In genomic region chr5:147893143-147893542, GRCm38 (mm10) we compare ENCODE assay signal across 9 mouse cellular contexts. TPM values are rescaled to one million over a fixed set of nuclear protein-coding genes. Genes with fewer than 3 reads are reported as not detected.
DNase-seq lines count a peak whose midpoint lies in the region; ATAC-seq lines count a peak whose summit lies in the region.
"Had no signal": no experiment of that assay in that cellular context is flagged by ENCODE, and none has a peak within 500 bp of the region (broad histone marks: within the 10 kb centered on the region; RNA-seq: fewer than 3 reads in every experiment).

No protein-coding gene starts in this region.

- 13% methylated on average over 9 of the region's 9 CpGs for WGBS in embryonic facial prominence, embryonic 12.5 days
- WGBS in embryonic facial prominence, embryonic 10.5 days: 13% methylated on average over 9 of the region's 9 CpGs
- WGBS in liver, embryonic 13.5 days (ENCODE audit: insufficient replicate concordance): 13% methylated on average over 9 of the region's 9 CpGs
- WGBS in stomach, embryonic 15.5 days: 14% methylated on average over 9 of the region's 9 CpGs

- no peaks in the 10 kb centered on the region for H3K36me3 ChIP-seq in embryonic facial prominence, embryonic 12.5 days
- no peaks in the 10 kb centered on the region for H3K36me3 ChIP-seq in embryonic facial prominence, embryonic 10.5 days (replicated peaks)
- H3K36me3 ChIP-seq in liver, embryonic 13.5 days: peaks cover 7% of the 10 kb centered on the region; the same call in 1 of the 2 replicates
- H3K36me3 ChIP-seq in stomach, embryonic 15.5 days: no peaks in the 10 kb centered on the region

- H3K27ac ChIP-seq in embryonic facial prominence, embryonic 12.5 days: no peak overlapping the region
- H3K27ac ChIP-seq in embryonic facial prominence, embryonic 10.5 days (replicated peaks): no peak overlapping the region
- peak overlapping the region; percentile 92 for H3K27ac ChIP-seq in liver, embryonic 13.5 days
- H3K27ac ChIP-seq in stomach, embryonic 15.5 days: no peak overlapping the region

- DNase-seq in embryonic facial prominence, embryonic 10.5 days (ENCODE audit: low spot score): no peak
- peak; percentile 7 for DNase-seq in retina, postnatal 1 day
- no peak for DNase-seq in retina, embryonic 14.5 days (ENCODE audit: low spot score)
- DNase-seq in liver, embryonic 13.5 days: peak; percentile 68
- DNase-seq in right cerebral cortex, postnatal 10 days (ENCODE audit: low spot score in 2 of 2): no peak
- DNase-seq: right cerebral cortex, adult 18-20 months had no signal

- peaks cover 23% of the 10 kb centered on the region for H3K27me3 ChIP-seq in embryonic facial prominence, embryonic 12.5 days
- H3K27me3 ChIP-seq in embryonic facial prominence, embryonic 10.5 days (replicated peaks; ENCODE audit: low read depth, poor library complexity, severe bottlenecking): peaks cover 42% of the 10 kb centered on the region
- no peaks in the 10 kb centered on the region for H3K27me3 ChIP-seq in liver, embryonic 13.5 days
- H3K27me3 ChIP-seq in stomach, embryonic 15.5 days (replicated peaks): peaks cover 5% of the 10 kb centered on the region

- H3K4me1 ChIP-seq in embryonic facial prominence, embryonic 12.5 days: no peaks in the 10 kb centered on the region
- H3K4me1 ChIP-seq in embryonic facial prominence, embryonic 10.5 days: peaks cover 25% of the 10 kb centered on the region
- H3K4me1 ChIP-seq in liver, embryonic 13.5 days (replicated peaks): peaks cover 63% of the 10 kb centered on the region
- peaks cover 10% of the 10 kb centered on the region for H3K4me1 ChIP-seq in stomach, embryonic 15.5 days

- no peak overlapping the region for H3K9ac ChIP-seq in embryonic facial prominence, embryonic 12.5 days
- H3K9ac ChIP-seq in liver, embryonic 13.5 days: peak overlapping the region; percentile 84
- H3K9ac ChIP-seq in stomach, embryonic 15.5 days: no peak overlapping the region

- no peak overlapping the region for H3K4me3 ChIP-seq in embryonic facial prominence, embryonic 12.5 days
- no peak overlapping the region for H3K4me3 ChIP-seq in embryonic facial prominence, embryonic 10.5 days
- peak overlapping the region; percentile 77 for H3K4me3 ChIP-seq in liver, embryonic 13.5 days (replicated peaks)
- H3K4me3 ChIP-seq in stomach, embryonic 15.5 days (replicated peaks): peak overlapping the region; percentile 65; the same call in 1 of the 2 replicates

- ATAC-seq in embryonic facial prominence, embryonic 12.5 days (ENCODE audit: insufficient number of reproducible peaks, insufficient read depth, low FRiP score, low TSS enrichment): no peak
- peak; percentile 30 for ATAC-seq in liver, embryonic 13.5 days (ENCODE audit: low read depth)
- ATAC-seq in stomach, embryonic 15.5 days (ENCODE audit: insufficient read depth, low FRiP score, low read depth): no peak
- ATAC-seq in monocyte, adult 5-6 weeks (replicated peaks; ENCODE audit: insufficient number of reproducible peaks, low FRiP score, low TSS enrichment, poor library complexity, severe bottlenecking): no peak

- peak overlapping the region; percentile 97; the same call in 1 of the 2 replicates for H3K4me2 ChIP-seq in embryonic facial prominence, embryonic 12.5 days (replicated peaks)
- peak overlapping the region; percentile 89 for H3K4me2 ChIP-seq in liver, embryonic 13.5 days
- peak overlapping the region; percentile 91 for H3K4me2 ChIP-seq in stomach, embryonic 15.5 days

- no peaks in the 10 kb centered on the region for H3K9me3 ChIP-seq in embryonic facial prominence, embryonic 12.5 days
- no peaks in the 10 kb centered on the region for H3K9me3 ChIP-seq in embryonic facial prominence, embryonic 10.5 days
- no peaks in the 10 kb centered on the region for H3K9me3 ChIP-seq in liver, embryonic 13.5 days (replicated peaks)
- no peaks in the 10 kb centered on the region for H3K9me3 ChIP-seq in stomach, embryonic 15.5 days

RNA-seq across cellular contexts. Expression of gene Slc46a3, which starts 1.5 kb away (rescaled TPM):
- polyA plus RNA-seq in embryonic facial prominence, embryonic 12.5 days (2016; fragmentation: Nextera tagmentation; extraction: Ambion mirVana): 2.0 and 2.3 TPM in 2 replicates
- 2.5 TPM in 2 replicates for polyA plus RNA-seq in embryonic facial prominence, embryonic 10.5 days (2016; fragmentation: Nextera tagmentation; extraction: Ambion mirVana)
- polyA plus RNA-seq in liver, embryonic 13.5 days (2015; fragmentation: Nextera tagmentation; extraction: Ambion mirVana): 12.9 and 13.9 TPM in 2 replicates
- 4.7 and 5.7 TPM in 2 replicates for polyA plus RNA-seq in stomach, embryonic 15.5 days (2015; fragmentation: Nextera tagmentation; extraction: Ambion mirVana)
- total RNA-seq in monocyte, adult 5-6 weeks (2017): 62.3 to 109 TPM (median 79.3 TPM) in 3 replicates

RNA-seq across cellular contexts. Expression of gene Pomp, which starts 32.9 kb away (rescaled TPM):
- polyA plus RNA-seq in embryonic facial prominence, embryonic 12.5 days (2016; fragmentation: Nextera tagmentation; extraction: Ambion mirVana): 451 and 487 TPM in 2 replicates
- 513 and 534 TPM in 2 replicates for polyA plus RNA-seq in embryonic facial prominence, embryonic 10.5 days (2016; fragmentation: Nextera tagmentation; extraction: Ambion mirVana)
- polyA plus RNA-seq in liver, embryonic 13.5 days (2015; fragmentation: Nextera tagmentation; extraction: Ambion mirVana): 312 and 320 TPM in 2 replicates
- 384 and 481 TPM in 2 replicates for polyA plus RNA-seq in stomach, embryonic 15.5 days (2015; fragmentation: Nextera tagmentation; extraction: Ambion mirVana)
- 117 to 137 TPM (median 124 TPM) in 3 replicates for total RNA-seq in monocyte, adult 5-6 weeks (2017)

Comparison
In these comparisons a context has a peak if more than half of its experiments do, and no peak if none do; other contexts are left out.
1. DNase-seq: peak in retina, postnatal 1 day (single experiment) and liver, embryonic 13.5 days (single experiment); none in embryonic facial prominence, embryonic 10.5 days (single experiment), retina, embryonic 14.5 days (single experiment) and right cerebral cortex, postnatal 10 days (0 of 2).
2. H3K4me3 ChIP-seq: peak in liver, embryonic 13.5 days (single experiment) and stomach, embryonic 15.5 days (single experiment); none in embryonic facial prominence, embryonic 12.5 days (single experiment) and embryonic facial prominence, embryonic 10.5 days (single experiment).
3. Peak in every context shown above with its lines, with median percentiles within 50 percentile points of each other: H3K4me2 ChIP-seq.